Mouse (Mus musculus) heart, postnatal 0 days (tissue): ENCODE data around the gene Arid1b. TPM values are rescaled to one million over a fixed set of nuclear protein-coding genes. Genes with fewer than 3 reads are reported as not detected.

ENCODE experiments used
- ATAC-seq: fragments of 200-750 bp; cut with Nextera tagmentation; 2 replicates; pipeline ENCODE4 v1.8.0; 2017; ENCODE audit warnings: low read depth, moderate number of reproducible peaks, moderate library complexity; ENCODE audit not compliant: insufficient read depth
- DNase-seq: peaks from one replicate; pipeline ENCODE4 v3.0.0-alpha.2; 2016; ENCODE audit warnings: low spot score
- H3K27ac ChIP-seq: fragments of 300-500 bp; sonication (generic); 2 replicates; pipeline ENCODE4 v1.5.1; 2014; ENCODE audit warnings: low read depth, mild to moderate bottlenecking
- H3K27me3 ChIP-seq: fragments of 300-500 bp; sonication (generic); 2 replicates; pipeline ENCODE4 v1.6.1; 2014; ENCODE audit warnings: low read length, mixed read lengths; ENCODE audit not compliant: control insufficient read depth, insufficient read depth
- H3K36me3 ChIP-seq: fragments of 300-500 bp; sonication (generic); replicated peaks from 2 replicates; pipeline ENCODE4 v1.6.1; 2014; ENCODE audit warnings: low read length, mixed read lengths; ENCODE audit not compliant: control insufficient read depth, insufficient read depth
- H3K4me1 ChIP-seq: fragments of 300-500 bp; sonication (generic); 2 replicates; pipeline ENCODE4 v1.6.1; 2014; ENCODE audit warnings: antibody characterized with exemption; ENCODE audit not compliant: control insufficient read depth, insufficient read depth
- H3K4me2 ChIP-seq: fragments of 300-500 bp; sonication (generic); 2 replicates; pipeline ENCODE4 v1.6.1; 2014; ENCODE audit warnings: low read depth, mild to moderate bottlenecking, low read length, moderate library complexity
- H3K4me3 ChIP-seq: fragments of 300-500 bp; sonication (generic); 2 replicates; pipeline ENCODE4 v1.5.1; 2014; ENCODE audit warnings: low read depth, low read length
- H3K9ac ChIP-seq: fragments of 300-500 bp; sonication (generic); replicated peaks from 2 replicates; pipeline ENCODE4 v1.6.1; 2014; ENCODE audit warnings: low read depth, low read length, mixed read lengths
- H3K9me3 ChIP-seq: fragments of 300-500 bp; sonication (generic); replicated peaks from 2 replicates; pipeline ENCODE4 v1.6.1; 2016; ENCODE audit warnings: low read length; ENCODE audit not compliant: control insufficient read depth
- CTCF ChIP-seq: IDR thresholded peaks from 2 replicates; pipeline ENCODE4 v1.5.1; 2016; ENCODE audit warnings: antibody characterized with exemption, control low read depth, low read depth
- EP300 ChIP-seq: IDR thresholded peaks from 2 replicates; pipeline ENCODE4 v1.6.1; 2016; ENCODE audit warnings: antibody characterized with exemption, low read depth
- WGBS: fragments of 180-500 bp; shearing (Covaris S2); extraction: QIAGEN DNeasy Blood & Tissue Kit; methylation state at CpG from one replicate; pipeline ENCODE4 v1.1.7; 2014; 5-methylcytosine and 5-hydroxymethylcytosine counted together
- polyA plus RNA-seq: library from polyadenylated mRNA; unstranded; fragments of >200 nt; fragmentation: Nextera tagmentation; extraction: Ambion mirVana; gene quantifications from 2 replicates; pipeline ENCODE4 v1.2.1, GENCODE M21; 2015
- total RNA-seq: library from RNA; depleted of rRNA; stranded (reverse); fragments of >200 nt; gene quantifications from 2 replicates; pipeline ENCODE4 v1.2.3, GENCODE M21; 2014; ENCODE audit warnings: low replicate concordance

The Arid1b gene
- total and polyA plus RNA-seq, 2 experiments from 2014 or later = 4.4 to 27.3 TPM

- Histone ChIP-seq H3K4me1 (no peaks in the 10 kb centered on the region), H3K36me3 (no peaks in the 10 kb centered on the region), H3K4me3 (no peak overlapping the region), H3K9me3 (no peaks in the 10 kb centered on the region), H3K9ac (no peak overlapping the region), H3K27me3 (no peaks in the 10 kb centered on the region), H3K4me2 (no peak overlapping the region), H3K27ac (no peak overlapping the region)
- DNase-seq (no peak), ATAC-seq (no peak)
- WGBS = 45% methylated on average over 10 of the region's 10 CpGs
- TF ChIP-seq CTCF = no peak
These were observed 396.6 kb downstream of the Arid1b start for GRCm38 (mm10) chr17:5390682-5391081.

GRCm38 (mm10) chr17:5395454-5396205 is 401.5 kb downstream of the Arid1b start:
- H3K4me3 ChIP-seq = no peak overlapping the region

GRCm38 (mm10) chr17:5396213-5396612 is 402.1 kb downstream of the Arid1b start:
- no peak for DNase-seq

More at GRCm38 (mm10) chr17:5395454-5396205, 401.5 kb downstream of the Arid1b start:
- H3K4me1 ChIP-seq = no peaks in the 10 kb centered on the region
- TF ChIP-seq EP300 = no peak
- no peak for TF ChIP-seq CTCF
- H3K9ac ChIP-seq = no peak overlapping the region
- H3K9me3 ChIP-seq = no peaks in the 10 kb centered on the region
- H3K4me2 ChIP-seq = no peak overlapping the region
- no peaks in the 10 kb centered on the region for H3K27me3 ChIP-seq
- no peak overlapping the region for H3K27ac ChIP-seq
- H3K36me3 ChIP-seq = no peaks in the 10 kb centered on the region
- no peak for DNase-seq
- ATAC-seq = no peak
- 84% methylated on average over 16 of the region's 16 CpGs for WGBS

More at GRCm38 (mm10) chr17:5396213-5396612, 402.1 kb downstream of the Arid1b start:
- Histone ChIP-seq H3K27me3 (no peaks in the 10 kb centered on the region), H3K9ac (no peak overlapping the region), H3K4me3 (no peak overlapping the region), H3K4me2 (no peak overlapping the region), H3K9me3 (no peaks in the 10 kb centered on the region), H3K27ac (no peak overlapping the region), H3K4me1 (no peaks in the 10 kb centered on the region), H3K36me3 (no peaks in the 10 kb centered on the region)
- ATAC-seq = no peak
- WGBS = 74% methylated on average over 5 of the region's 5 CpGs
- TF ChIP-seq EP300 = no peak
- TF ChIP-seq CTCF = no peak
